Mouse (Mus musculus) small intestine, adult 2 months (tissue): ENCODE data around the gene Spata3. TPM values are rescaled to one million over a fixed set of nuclear protein-coding genes. Genes with fewer than 3 reads are reported as not detected.

ENCODE experiments used
- H3K27ac ChIP-seq: fragments of 200-500 bp; 2 replicates; pipeline ENCODE4 v1.5.1; 2012; ENCODE audit warnings: low read depth, low read length, control low read depth, inconsistent platforms; ENCODE audit not compliant: insufficient read depth
- H3K27me3 ChIP-seq: fragments of 200-500 bp; 2 replicates; pipeline ENCODE4 v1.6.1; 2012; ENCODE audit warnings: mild to moderate bottlenecking, moderate library complexity, low read length, inconsistent platforms; ENCODE audit not compliant: control insufficient read depth, insufficient read depth
- H3K36me3 ChIP-seq: fragments of 200-500 bp; 2 replicates; pipeline ENCODE4 v1.6.1; 2012; ENCODE audit warnings: mild to moderate bottlenecking, low read length, control low read depth, inconsistent platforms; ENCODE audit not compliant: control insufficient read depth, insufficient read depth
- H3K4me1 ChIP-seq: fragments of 200-500 bp; 2 replicates; pipeline ENCODE4 v1.6.1; 2012; ENCODE audit warnings: low read length, inconsistent platforms, mixed read lengths; ENCODE audit not compliant: control insufficient read depth, insufficient read depth, insufficient read length
- H3K4me3 ChIP-seq: fragments of 200-500 bp; 2 replicates; pipeline ENCODE4 v1.5.1; 2012; ENCODE audit warnings: low read depth, mild to moderate bottlenecking, control low read depth, inconsistent platforms, low read length, moderate library complexity
- CTCF ChIP-seq: fragments of 200-500 bp; IDR thresholded peaks from 2 replicates; pipeline ENCODE4 v1.5.1; 2012; ENCODE audit warnings: low read depth, mild to moderate bottlenecking, control low read depth, inconsistent platforms, low read length, moderate library complexity, mixed read lengths; ENCODE audit not compliant: insufficient replicate concordance, insufficient read length; ENCODE audit errors: extremely low read depth
- POLR2A ChIP-seq: fragments of 200-500 bp; IDR thresholded peaks from 2 replicates; pipeline ENCODE4 v1.6.1; 2012; ENCODE audit warnings: low read depth, mild to moderate bottlenecking, control low read depth, inconsistent platforms, low read length, moderate library complexity
- WGBS: fragments of 180-500 bp; shearing (Covaris S2); methylation state at CpG from one replicate; pipeline ENCODE4 v1.1.7; 2018; 5-methylcytosine and 5-hydroxymethylcytosine counted together
- polyA plus RNA-seq: library from polyadenylated mRNA; depleted of rRNA; stranded (reverse); fragments of >200 nt; gene quantifications from 2 replicates; pipeline ENCODE4 v1.2.3, GENCODE M21; 2012; rRNA removed

Spata3 gene
- polyA plus RNA-seq: not detected in 2 replicates

GRCm38 (mm10) chr1:86016516-86016915 is at the start of gene Spata3:
TSS of gene Spata3 (plus strand) at chr1:86016816.
- TF ChIP-seq POLR2A (no peak), CTCF (no peak)
- H3K27me3 ChIP-seq: peaks cover 24% of the 10 kb centered on the region
- WGBS: 80% methylated on average over 8 of the region's 8 CpGs

GRCm38 (mm10) chr1:85969081-85969480 is 47.5 kb upstream of the Spata3 start:
- H3K4me1 ChIP-seq: peaks cover 3% of the 10 kb centered on the region; the same call in 1 of the 2 replicates
- no peak for TF ChIP-seq POLR2A
- no peak for TF ChIP-seq CTCF
- no peak overlapping the region for H3K4me3 ChIP-seq
- no peaks in the 10 kb centered on the region for H3K36me3 ChIP-seq
- H3K27me3 ChIP-seq: no peaks in the 10 kb centered on the region
- 89% methylated on average over 1 of the region's 1 CpGs for whole genome bisulfite sequencing
- no peak overlapping the region for H3K27ac ChIP-seq

More at GRCm38 (mm10) chr1:86016516-86016915, at the start of gene Spata3:
- no peak within 1 kb of the TSS for H3K4me3 ChIP-seq
- no peaks in the 10 kb centered on the region for H3K36me3 ChIP-seq
- H3K4me1 ChIP-seq: peaks cover 5% of the 10 kb centered on the region; the same call in 1 of the 2 replicates
- H3K27ac ChIP-seq: no peak within 1 kb of the TSS

GRCm38 (mm10) chr1:85969519-85969918 is 47.1 kb upstream of the Spata3 start:
- H3K36me3 ChIP-seq: no peaks in the 10 kb centered on the region
- WGBS: 86% methylated on average over 1 of the region's 1 CpGs

GRCm38 (mm10) chr1:85971070-85971469 is 45.5 kb upstream of the Spata3 start:
- Histone ChIP-seq H3K36me3 (no peaks in the 10 kb centered on the region), H3K27ac (no peak overlapping the region), H3K27me3 (no peaks in the 10 kb centered on the region), H3K4me1 (peaks cover 14% of the 10 kb centered on the region; the same call in 1 of the 2 replicates), H3K4me3 (no peak overlapping the region)
- TF ChIP-seq CTCF (no peak), POLR2A (no peak)
- WGBS: 89% methylated on average over 3 of the region's 3 CpGs

More at GRCm38 (mm10) chr1:85969519-85969918, 47.1 kb upstream of the Spata3 start:
- TF ChIP-seq POLR2A (no peak), CTCF (no peak)
- Histone ChIP-seq H3K4me3 (no peak overlapping the region), H3K27ac (no peak overlapping the region), H3K27me3 (no peaks in the 10 kb centered on the region), H3K4me1 (peaks cover 7% of the 10 kb centered on the region; the same call in 1 of the 2 replicates)

- Histone ChIP-seq H3K4me3 (no peak overlapping the region), H3K27me3 (no peaks in the 10 kb centered on the region), H3K27ac (peak overlapping the region; percentile 14; the same call in 1 of the 2 replicates), H3K36me3 (no peaks in the 10 kb centered on the region), H3K4me1 (peaks cover 14% of the 10 kb centered on the region; the same call in 1 of the 2 replicates)
- WGBS: 76% methylated on average over 3 of the region's 3 CpGs
- TF ChIP-seq POLR2A (no peak), CTCF (no peak)
Measured at GRCm38 (mm10) chr1:85972341-85972740, 44.3 kb upstream of the Spata3 start.

- Histone ChIP-seq H3K27ac (no peak overlapping the region), H3K4me1 (peaks cover 15% of the 10 kb centered on the region; the same call in 1 of the 2 replicates), H3K4me3 (no peak overlapping the region), H3K36me3 (no peaks in the 10 kb centered on the region), H3K27me3 (no peaks in the 10 kb centered on the region)
- TF ChIP-seq POLR2A: no peak
- TF ChIP-seq CTCF: no peak
- whole genome bisulfite sequencing: 87% methylated on average over 2 of the region's 2 CpGs
Measured at GRCm38 (mm10) chr1:85973468-85973877, 43.1 kb upstream of the Spata3 start.

- WGBS: 60% methylated on average over 3 of the region's 3 CpGs
- no peaks in the 10 kb centered on the region for H3K36me3 ChIP-seq
- H3K4me3 ChIP-seq: no peak overlapping the region
- TF ChIP-seq CTCF: no peak
- H3K27me3 ChIP-seq: no peaks in the 10 kb centered on the region
- peaks cover 28% of the 10 kb centered on the region; the same call in 1 of the 2 replicates for H3K4me1 ChIP-seq
- H3K27ac ChIP-seq: no peak overlapping the region
Measured at GRCm38 (mm10) chr1:85977709-85978108, 38.9 kb upstream of the Spata3 start.

GRCm38 (mm10) chr1:85981738-85982357 is 34.8 kb upstream of the Spata3 start:
- H3K36me3 ChIP-seq: no peaks in the 10 kb centered on the region
- H3K4me3 ChIP-seq: no peak overlapping the region
- TF ChIP-seq POLR2A (no peak), CTCF (no peak)
- no peaks in the 10 kb centered on the region for H3K27me3 ChIP-seq
- 16% methylated on average over 7 of the region's 7 CpGs for WGBS
- H3K4me1 ChIP-seq: peaks cover 14% of the 10 kb centered on the region; the same call in 1 of the 2 replicates
- H3K27ac ChIP-seq: peak overlapping the region; percentile 63
